Mouse (Mus musculus): ENCODE measurements around the gene Atf5.

The Atf5 gene

DNA sequence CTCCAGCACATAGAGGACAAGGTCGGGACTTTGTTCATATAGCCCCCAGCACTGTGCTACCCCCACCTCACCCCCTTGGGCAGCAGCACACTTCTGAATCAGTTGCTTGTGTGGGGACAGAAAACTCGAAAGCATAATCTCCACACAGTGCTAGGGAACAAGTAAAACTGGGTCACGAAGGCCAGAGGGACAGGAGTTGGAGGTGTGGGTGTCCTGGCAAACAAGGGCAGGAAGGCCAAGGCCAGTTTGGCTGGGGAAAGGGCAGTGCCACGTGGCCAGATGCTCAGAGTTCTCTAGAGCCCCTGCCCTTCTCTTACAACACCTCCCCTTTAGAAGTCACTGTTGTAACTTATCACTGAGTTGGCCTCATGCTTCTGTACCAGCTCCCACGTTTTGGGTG lies 3.4 kb upstream of the Atf5 start:
- DNase-seq (ENCODE audit: low spot score in 2 of 2) = no peak

DNA sequence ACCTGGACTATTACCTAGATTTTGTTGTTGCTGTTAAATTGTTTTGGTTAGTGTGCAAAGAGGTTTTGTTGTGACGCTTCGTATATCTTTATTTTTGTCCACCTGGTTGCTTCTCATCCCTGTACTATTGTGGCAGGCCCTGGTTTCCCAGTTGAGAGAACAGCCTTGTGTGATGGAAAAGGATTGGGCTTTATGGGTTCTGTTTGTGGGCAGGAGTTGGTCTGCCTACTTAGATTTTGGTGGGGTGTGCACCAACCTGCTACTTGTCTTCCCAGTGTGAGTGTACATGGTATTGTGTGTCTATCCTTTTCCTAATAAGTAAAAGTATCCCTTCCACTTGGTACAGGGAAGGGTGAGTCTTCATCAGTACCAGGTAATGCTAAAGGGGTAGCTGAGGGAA lies 2.9 kb upstream of the Atf5 start:
- DNase-seq (ENCODE audit: low spot score in 2 of 2) = no peak

DNA sequence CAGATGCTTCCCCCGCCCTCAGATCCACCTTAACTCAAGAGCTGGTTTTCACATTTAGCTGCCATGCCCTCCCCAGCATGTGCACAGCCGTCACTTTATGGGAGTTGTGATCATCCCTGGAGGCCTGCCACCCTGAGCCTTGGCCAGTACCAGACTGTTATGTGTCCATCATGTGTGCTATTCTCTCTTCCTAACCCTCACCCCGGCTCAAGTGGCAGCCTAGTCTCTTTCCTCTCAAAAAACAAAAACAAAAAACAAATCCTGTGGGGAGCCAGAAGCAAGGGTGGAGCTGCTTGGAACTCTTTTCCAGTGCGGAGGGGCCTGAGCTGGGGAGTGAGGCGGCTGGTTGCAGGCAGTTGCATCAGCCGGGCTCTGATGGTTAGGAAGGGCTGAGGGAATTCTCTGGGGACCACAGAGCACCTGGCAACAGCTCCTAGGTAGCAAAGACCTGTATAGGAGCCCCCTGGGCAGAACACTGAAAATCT lies 2.3 kb upstream of the Atf5 start:
- DNase-seq (ENCODE audit: low spot score in 2 of 2) = peak in 1 of 2 experiments; percentile 60

DNA sequence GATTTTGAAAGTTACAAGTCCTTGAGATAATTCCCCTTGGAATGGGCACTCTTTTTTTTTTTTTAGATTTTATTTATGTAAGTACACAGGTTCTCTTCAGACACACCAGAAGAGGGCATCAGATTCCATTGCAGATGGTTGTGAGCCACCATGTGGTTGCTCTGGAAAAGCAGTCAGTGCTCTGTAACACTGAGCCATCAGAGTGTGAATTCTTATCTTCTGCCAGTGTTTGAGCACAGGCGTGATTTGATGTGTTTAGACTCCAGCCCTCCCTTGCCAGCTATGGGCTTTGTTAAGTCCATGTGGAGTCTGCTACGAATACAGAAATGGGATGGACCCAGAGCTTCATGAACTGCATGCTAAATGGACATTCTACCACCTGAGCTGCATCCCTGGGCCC lies 1.7 kb upstream of the Atf5 start:
- no peak for DNase-seq (ENCODE audit: low spot score in 2 of 2)

DNA sequence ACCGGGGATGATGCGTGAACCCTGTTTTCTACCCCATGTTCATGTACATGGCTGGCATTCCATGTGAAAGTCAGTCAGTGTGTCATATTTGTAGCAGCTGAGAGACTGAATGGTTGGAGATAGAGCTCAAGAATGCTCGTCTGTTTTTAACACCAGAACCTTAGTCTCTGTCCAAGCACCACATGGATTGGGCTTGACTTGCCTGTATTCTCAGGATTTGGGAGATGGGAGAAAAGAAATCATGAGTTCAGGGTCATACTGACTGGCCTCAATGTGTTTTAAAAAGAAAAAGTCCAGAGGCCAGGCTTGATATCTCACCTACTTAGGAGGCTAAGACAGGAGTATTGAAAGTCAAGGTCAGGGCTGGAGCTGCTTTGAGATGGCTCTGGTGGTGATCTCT lies 983 bp upstream of the Atf5 start:
- peak in 1 of 2 experiments; percentile 4 for DNase-seq (ENCODE audit: low spot score in 2 of 2)

DNA sequence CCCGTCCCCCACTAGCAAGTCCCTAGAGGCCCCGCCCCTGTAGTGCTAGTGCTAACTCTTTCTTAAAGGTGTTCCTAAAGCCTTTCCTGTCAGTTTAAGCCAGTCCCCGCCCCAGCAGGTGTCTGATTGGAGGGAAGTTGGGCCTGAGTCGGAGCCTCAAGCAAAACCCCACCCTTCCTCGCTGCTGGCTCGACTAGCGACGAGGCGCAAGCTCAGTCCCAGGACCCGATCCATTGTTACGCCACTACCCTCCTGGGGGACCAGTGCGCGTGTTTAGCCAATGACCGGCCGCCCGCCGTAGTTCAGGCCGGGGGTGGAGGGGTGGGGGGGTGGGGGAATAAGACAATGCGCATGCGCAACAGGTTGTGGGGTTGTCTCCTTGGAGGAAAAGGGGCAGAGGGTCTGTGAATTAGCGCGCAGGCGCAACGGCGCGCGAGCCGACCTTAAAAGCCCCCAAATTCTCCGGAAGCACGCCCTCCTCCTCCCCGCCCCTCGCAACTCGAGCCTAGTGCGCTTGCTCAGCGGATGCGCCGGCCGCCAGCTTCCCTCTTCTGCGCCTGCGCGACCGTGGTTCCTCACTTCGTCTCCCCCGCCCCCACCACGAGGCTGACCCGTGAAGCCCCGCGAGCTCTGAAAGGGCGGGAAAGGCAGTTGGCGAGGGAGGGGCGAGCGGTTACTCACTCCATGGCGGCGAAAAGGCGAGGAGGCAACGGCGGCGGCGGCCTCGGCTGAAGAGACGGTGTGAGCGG lies 563 bp downstream of the Atf5 start, which contains the start of the genes Nup62 and Il4i1:
TSS of gene Nup62 (plus strand) at position 368 of the 749 bp plus-strand sequence.
TSS of gene Il4i1 (plus strand) at position 667 of the 749 bp plus-strand sequence.
- peak; percentile 99 for DNase-seq (ENCODE audit: low spot score in 2 of 2)

DNA sequence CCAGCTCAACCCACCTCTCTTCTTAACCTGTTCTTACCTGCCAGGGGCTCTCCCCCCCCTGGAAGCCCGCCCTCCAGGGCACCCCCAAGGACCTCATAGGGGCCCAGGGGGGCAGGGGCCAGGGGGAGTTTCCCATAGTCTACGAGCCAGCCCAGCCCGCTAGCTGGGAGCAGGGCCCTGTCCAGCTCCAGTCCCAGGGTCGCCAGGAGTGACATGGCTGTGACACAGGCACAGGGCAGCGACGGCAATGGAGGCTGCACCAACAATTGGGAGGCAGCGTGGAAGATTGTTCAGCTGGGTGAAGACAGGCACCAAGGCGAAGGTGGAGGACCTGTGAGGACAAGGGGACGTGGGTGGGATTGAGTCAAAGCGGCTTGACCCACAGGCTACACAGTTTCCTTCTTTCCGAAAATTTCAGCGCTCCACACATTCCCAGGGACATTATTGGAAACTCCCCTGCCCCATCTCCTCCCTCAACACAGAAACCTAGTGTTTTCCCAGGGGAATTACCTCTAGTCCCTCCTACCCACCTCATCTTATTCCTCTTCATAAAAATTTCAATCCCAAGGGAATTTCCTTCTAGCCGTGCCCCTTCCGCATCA lies 1.4 kb downstream of the Atf5 start:
- DNase-seq (ENCODE audit: low spot score in 2 of 2) = peak in 1 of 2 experiments; percentile 13

DNA sequence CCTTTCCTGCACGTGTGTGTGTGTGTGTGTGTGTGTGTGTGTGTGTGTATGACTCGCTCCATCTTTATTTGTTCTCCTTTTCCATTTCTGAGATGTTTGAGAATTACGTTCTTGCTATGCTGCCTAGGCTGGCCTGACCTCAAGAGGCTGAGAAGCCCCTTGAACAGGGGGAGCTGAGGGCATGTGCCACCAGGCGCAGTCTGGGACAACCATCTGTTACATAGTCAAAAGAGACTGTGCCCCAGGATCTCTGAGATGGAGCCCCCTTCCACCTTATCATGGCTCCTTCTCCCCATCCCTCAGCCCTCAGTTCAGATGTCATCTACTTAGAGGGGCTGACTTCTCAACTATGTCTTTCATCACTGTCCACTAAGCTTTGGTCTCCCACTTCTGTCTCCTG lies 2.0 kb downstream of the Atf5 start:
- DNase-seq (ENCODE audit: low spot score in 2 of 2) = no peak

DNA sequence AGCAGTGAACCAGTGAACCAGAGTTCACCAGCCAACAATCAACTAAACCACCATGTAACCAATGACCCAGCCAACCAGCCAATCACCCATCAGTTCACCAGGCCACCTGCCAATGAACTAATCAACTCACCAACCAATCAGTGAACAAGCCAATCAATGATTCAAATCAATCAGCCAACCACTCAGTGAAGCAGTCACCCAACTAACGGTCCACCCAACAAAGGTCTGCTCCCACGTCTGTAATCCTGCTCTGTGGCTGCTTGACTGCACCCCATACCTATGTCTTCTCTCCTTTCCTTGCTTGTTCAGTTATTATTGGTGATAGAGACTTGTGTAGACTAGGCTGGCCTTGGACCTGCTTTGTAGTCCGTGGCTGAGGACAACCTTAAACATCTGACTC lies 2.5 kb downstream of the Atf5 start:
- DNase-seq (ENCODE audit: low spot score in 2 of 2) = no peak

DNA sequence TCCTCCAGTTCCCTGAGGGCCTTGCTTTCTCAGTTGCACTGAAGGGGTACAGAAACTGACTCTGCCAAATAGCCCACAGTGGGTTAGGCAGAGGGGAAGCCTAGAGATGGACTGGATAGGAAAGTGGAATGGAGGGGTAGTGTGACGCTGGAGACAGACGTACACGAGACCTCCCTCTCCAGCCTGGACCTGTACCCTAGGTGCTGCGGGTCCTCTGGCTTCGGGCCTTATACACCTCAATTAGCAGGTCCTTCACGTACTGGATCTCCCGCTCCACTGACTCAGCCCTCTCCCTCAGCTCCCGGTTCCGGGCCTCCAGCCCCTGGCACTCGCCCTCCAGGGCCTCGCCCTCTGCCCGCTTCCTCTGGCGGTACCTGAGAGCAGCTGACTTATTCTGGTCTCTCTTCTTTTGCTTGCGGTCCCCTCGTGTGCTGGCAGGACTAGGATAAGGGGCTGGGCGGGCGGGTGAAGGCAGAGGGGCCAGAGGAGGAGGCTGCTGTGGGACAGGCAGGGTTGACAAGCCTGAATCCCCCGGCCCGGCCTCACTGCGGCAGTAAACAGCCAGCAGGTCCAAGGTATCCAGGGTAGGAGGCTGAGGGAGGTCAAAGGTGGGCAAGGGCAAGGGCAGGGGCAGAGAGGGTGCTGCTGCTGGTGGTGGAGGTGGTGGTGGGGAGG lies 3.7 kb downstream of the Atf5 start:
- no peak for DNase-seq (ENCODE audit: low spot score in 2 of 2)

DNA sequence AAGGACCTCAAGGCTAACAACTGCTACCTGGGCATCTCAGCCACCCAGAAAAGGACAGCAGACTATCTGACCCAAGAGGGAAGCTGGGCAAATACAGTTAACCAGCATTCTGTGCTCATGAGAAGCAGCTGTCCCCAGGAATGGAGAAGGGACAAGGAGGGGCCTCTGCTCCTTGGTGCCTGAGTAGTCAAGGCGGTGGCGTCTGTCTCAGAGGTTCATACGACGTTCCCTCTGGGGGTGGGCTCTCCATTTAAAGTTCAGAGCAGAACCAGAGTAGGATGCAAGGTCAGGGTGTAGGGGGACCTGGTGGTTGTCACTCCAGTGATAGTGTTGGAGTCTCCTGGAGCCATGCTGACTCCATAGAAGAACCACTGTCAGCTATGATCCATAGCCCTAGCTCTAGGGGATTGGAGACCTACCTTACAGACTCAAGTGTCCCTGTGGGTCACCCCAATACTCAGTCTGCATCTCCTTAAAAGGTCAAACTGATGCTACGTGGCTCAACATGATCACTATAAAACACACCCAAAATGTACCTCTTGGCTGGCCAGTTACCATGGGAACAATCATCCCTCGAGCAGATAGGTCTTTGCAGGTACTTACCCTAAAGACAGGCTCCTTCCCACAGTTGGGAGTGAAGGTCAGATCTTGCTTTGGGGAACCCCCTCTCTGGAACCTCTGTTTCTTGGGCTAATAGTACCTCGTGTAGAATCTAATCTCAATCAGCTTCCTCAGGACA lies 5.5 kb downstream of the Atf5 start:
- no peak for DNase-seq (ENCODE audit: low spot score in 2 of 2)

DNA sequence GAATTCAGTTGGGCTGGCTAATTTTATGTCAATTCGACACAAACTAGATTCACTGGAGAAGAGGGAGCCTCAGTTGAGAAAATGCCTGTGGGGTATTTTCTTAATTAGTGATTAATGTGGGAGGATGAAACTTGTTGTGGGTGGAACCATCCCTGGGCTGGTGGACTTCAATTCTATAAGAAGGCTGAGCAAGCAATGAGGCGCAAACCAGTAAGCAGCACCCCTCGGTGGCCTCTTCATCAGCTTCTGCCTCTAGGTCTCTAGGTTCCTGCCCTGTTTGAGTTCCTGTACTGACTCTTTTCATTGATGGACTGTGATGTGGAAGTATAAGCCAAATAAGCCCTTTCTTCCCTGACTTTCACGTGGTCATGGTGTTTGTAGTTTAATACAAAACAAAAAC lies 6.1 kb downstream of the Atf5 start:
- no peak for DNase-seq (ENCODE audit: low spot score in 2 of 2)

DNA sequence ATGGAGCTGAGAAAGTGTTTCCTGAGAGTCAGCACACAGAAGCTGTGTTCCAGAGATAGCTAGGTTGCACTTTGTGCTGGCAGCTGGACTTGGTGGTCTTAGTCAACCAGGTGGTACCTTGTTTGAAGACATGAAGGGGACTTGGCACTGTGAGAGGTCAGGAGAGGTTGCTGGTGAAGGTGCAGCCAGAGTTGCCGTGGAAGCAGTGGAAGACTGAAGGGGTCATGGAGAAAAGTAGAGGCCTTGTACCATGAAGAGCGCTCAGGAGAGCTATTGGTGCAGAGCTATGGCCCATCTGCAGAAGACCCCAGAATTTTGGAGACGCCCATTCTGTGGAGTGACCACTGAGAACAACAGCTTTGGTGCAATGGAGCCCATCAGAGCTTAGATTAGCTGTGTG lies 7.0 kb downstream of the Atf5 start:
- no peak for DNase-seq (ENCODE audit: low spot score in 2 of 2)

DNA sequence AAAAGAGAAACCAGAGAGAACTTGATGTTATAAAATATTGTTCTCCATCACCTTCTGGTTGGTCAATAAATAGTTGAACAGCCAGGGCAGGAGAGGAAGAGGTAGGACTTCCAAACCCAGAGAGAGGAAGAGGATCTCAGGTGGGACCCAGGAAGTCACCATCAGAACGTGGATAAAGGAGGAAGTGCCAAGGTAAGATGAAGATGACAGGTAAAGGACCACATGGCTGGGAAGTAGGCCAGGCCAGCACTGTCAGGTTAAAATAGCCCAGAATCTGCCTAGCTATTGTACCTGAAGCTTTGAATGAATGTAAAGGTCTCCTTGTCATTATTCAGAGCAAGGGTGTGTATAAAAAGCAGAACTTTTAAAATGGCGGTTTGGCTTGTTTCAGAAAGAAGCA lies 7.5 kb downstream of the Atf5 start:
- DNase-seq (ENCODE audit: low spot score in 2 of 2) = no peak

DNA sequence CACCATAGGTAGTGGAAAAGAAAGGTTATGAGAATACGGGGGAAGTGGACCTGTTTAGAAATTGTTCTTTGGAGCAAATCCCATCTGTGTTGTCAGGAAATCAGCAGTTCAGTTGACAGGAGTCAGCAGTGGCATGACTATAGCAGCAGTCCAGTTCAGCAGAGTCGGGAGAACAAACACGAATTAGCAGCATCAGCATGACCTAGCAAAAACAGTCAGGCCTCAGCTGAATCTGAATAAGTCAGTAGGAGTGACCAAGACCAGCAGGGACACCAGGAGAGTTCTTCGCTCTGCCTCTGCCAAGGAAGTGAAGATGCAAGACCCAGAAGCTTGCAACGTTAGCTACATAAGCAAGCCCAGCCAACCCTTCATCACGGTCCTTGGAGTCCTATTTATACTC lies 23.7 kb downstream of the Atf5 start:
- DNase-seq (ENCODE audit: low spot score in 2 of 2) = no peak

DNA sequence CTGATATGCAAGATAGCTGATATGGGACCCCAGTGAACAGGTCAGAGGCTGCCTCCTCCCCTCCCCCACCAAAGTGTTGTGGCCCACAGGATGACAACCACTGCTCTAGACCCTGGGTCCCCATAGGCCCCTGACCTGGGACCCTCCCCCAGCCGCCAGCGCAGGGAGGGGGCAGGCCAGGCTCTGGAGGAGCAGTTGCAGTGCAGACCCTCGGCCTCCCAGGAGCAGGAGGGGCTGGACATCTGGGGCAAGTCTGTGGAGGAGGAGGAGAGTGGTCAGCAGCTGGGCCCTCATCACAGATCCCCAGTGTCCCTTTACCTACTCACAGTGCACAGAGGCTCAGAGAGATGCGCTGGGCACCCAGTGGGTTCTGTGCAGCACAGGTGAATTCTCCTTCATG lies 26.4 kb downstream of the Atf5 start:
- no peak for DNase-seq (ENCODE audit: low spot score in 2 of 2)

DNA sequence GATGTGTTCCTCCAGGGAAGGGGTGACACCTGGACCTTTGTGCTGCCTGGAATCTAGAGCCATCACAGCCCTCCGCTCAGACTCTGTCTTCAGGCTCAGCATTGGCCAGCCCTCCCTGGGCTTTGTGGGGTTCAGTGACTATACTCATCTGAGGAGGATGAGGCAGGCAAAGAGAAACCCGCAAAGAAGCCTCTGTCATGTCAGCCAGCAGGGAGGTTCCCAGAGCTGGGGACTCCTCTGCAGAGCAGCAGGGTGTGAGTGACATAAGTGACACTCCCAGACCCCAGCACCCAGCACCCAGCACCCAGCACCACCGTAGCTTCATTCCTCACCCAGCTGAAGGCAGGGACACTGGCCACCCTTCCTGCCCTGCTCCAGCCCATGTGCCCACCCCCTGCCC lies 26.9 kb downstream of the Atf5 start:
- DNase-seq (ENCODE audit: low spot score in 2 of 2) = no peak

DNA sequence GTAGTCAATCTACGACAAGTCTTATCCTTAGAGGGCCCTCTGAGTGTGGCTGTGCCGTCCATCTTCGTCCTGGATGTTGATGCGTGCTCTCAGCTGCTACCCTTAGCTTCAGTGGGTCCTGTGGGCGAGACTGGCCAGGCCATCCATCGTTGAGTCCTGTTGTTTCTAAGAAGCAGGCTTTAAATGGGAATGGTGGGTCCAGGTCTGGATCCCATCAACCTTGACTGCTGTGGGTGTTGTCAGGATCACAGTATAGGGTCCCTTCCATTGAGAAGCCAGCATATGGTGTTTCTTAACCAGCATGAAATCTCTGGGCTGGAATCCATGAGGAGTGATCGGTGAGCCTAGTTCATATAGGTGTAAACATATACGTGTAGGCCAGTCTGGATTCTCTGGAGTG lies 36.4 kb downstream of the Atf5 start:
- DNase-seq (ENCODE audit: low spot score in 2 of 2) = no peak

DNA sequence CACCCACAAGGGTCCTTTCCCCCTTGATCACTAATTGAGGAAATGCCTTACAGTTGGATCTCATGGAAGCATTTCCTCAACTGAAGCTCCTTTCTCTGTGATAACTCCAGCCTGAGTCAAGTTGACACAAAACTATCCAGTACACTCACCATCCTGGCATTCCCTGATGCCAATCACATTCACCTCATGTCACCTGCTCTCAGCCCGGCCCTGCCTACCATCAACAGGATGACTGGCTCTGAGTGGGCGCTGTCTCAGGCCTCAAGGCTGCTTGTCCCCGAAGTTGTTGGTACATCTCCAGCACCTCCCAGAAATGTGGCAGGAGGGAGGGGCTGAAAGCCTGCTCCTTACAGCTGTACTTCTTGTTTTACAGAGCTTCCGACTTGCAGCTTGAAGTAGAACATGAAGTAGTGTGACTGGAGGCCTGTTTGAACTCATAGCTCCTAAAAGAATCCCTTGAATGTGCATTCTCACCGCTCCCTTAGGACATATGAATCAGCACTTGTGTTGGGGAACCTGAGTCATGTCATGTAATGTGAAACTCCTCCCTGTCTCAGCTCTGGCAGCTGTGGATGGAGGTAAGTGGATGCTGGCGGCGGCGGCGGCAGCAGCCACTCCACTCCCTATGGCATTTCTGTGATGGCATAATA lies 39.5 kb downstream of the Atf5 start:
- DNase-seq (ENCODE audit: low spot score in 2 of 2) = no peak

DNA sequence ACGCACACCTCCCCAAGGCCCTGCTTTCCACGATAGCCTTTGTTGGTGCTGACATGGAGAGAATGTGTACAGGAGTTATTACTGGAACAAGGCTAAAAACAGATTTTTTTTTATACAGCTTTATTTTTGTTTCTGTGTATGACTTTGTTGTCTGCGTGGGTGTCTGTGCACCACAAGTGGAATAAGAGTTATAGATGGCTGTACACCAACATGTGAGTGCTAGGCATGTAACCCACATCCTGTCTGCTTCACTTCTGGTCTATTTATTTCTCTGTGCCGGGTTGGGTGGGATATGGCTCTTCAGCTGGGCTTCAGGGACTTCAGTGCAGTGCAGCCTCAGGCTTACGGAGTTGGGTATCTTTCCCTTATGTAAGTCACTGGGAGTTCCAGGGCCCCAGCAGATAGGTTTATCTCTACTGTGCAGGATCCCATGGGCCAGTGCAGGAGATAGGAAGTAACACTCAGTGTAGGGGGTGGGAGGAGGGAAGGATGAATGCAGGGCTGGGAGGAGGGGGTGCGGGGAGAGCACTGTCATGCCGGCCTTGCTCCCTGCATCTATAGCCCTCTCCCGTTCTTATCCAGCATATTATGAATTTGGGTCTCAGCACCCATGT lies 43.8 kb downstream of the Atf5 start:
- DNase-seq (ENCODE audit: low spot score in 2 of 2) = no peak

DNA sequence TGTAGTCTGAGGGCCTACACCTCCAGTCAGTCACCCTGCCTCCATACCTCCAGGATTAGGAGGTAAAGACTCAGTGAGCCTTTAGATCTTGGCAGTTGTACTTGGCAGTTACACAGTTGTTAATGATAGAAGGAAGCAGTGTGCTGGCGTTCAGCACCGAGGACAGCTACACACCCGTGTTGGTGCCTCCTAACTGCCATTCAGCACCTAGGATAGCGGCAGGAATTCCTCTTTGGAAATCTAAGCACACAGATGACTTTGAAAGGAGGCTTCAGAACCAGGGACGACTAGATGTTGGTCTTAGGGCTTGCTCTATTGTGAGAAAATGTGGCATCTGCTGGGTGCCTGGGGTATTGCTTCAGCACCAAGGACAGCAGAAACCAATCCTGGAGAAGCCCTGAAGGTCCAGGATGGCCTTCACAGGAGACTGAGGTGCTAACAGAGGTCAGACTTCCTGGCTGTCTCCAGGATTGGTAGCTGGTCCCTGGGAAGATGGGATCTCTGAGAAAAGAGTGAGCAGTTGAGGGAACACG lies 46.3 kb downstream of the Atf5 start:
- peak; percentile 5 to 37 for DNase-seq (ENCODE audit: low spot score in 2 of 2)

All from heart, adult 9 months (tissue).